Mouse (Mus musculus) limb, embryonic 13.5 days (tissue): Measurements from ENCODE around the gene Nfkbil1. TPM values are rescaled to one million over a fixed set of nuclear protein-coding genes. Genes with fewer than 3 reads are reported as not detected.

Experiments used
- ATAC-seq: fragments of 200-750 bp; cut with Nextera tagmentation; 2 replicates; pipeline ENCODE4 v1.8.0; 2017; ENCODE audit warnings: low read depth, moderate number of reproducible peaks, moderate TSS enrichment; ENCODE audit not compliant: low FRiP score
- H3K27ac ChIP-seq: fragments of 300-500 bp; sonication (generic); 2 replicates; pipeline ENCODE4 v1.5.1; 2015; ENCODE audit warnings: inconsistent platforms, mild to moderate bottlenecking, moderate library complexity
- H3K27me3 ChIP-seq: fragments of 300-500 bp; sonication (generic); 2 replicates; pipeline ENCODE4 v1.6.1; 2015; ENCODE audit warnings: mild to moderate bottlenecking, inconsistent platforms
- H3K36me3 ChIP-seq: fragments of 300-500 bp; sonication (generic); 2 replicates; pipeline ENCODE4 v1.6.1; 2015; ENCODE audit warnings: inconsistent platforms, mild to moderate bottlenecking, moderate library complexity
- H3K4me1 ChIP-seq: fragments of 300-500 bp; sonication (generic); 2 replicates; pipeline ENCODE4 v1.6.1; 2015; ENCODE audit warnings: inconsistent platforms
- H3K4me2 ChIP-seq: fragments of 300-500 bp; sonication (generic); replicated peaks from 2 replicates; pipeline ENCODE4 v1.6.1; 2015; ENCODE audit warnings: inconsistent platforms, mild to moderate bottlenecking, moderate library complexity
- H3K4me3 ChIP-seq: fragments of 300-500 bp; sonication (generic); 2 replicates; pipeline ENCODE4 v1.5.1; 2015; ENCODE audit warnings: moderate library complexity, mild to moderate bottlenecking, inconsistent platforms
- H3K9ac ChIP-seq: fragments of 300-500 bp; sonication (generic); 2 replicates; pipeline ENCODE4 v1.6.1; 2015; ENCODE audit warnings: mild to moderate bottlenecking, inconsistent platforms
- H3K9me3 ChIP-seq: fragments of 300-500 bp; sonication (generic); 2 replicates; pipeline ENCODE4 v1.6.1; 2016; ENCODE audit warnings: inconsistent platforms
- WGBS: fragments of 180-500 bp; shearing (Covaris S2); methylation state at CpG from one replicate; pipeline ENCODE4 v1.1.7; 2015; 5-methylcytosine and 5-hydroxymethylcytosine counted together
- polyA plus RNA-seq: library from polyadenylated mRNA; unstranded; fragments of >200 nt; fragmentation: Nextera tagmentation; extraction: Ambion mirVana; gene quantifications from 2 replicates; pipeline ENCODE4 v1.2.1, GENCODE M21; 2015

Gene Nfkbil1
- polyA plus RNA-seq, 1 experiment from 2014 or later = 12.2 TPM

- H3K27me3 ChIP-seq = no peaks in the 10 kb centered on the region
- no peak overlapping the region for H3K4me3 ChIP-seq
- H3K4me2 ChIP-seq = no peak overlapping the region
- no peaks in the 10 kb centered on the region for H3K9me3 ChIP-seq
- ATAC-seq = no peak
- 84% methylated on average over 18 of the region's 18 CpGs for WGBS
- H3K36me3 ChIP-seq = peaks cover 67% of the 10 kb centered on the region
- peaks cover 1% of the 10 kb centered on the region; the same call in 1 of the 2 replicates for H3K4me1 ChIP-seq
- H3K9ac ChIP-seq = no peak overlapping the region
- H3K27ac ChIP-seq = no peak overlapping the region
Observed at GRCm38 (mm10) chr17:35252619-35253292, 17.2 kb upstream of the Nfkbil1 start.

- H3K4me1 ChIP-seq = peaks cover 3% of the 10 kb centered on the region
- H3K9ac ChIP-seq = no peak overlapping the region
- H3K36me3 ChIP-seq = peaks cover 75% of the 10 kb centered on the region
- WGBS = 80% methylated on average over 5 of the region's 5 CpGs
- no peak overlapping the region for H3K4me3 ChIP-seq
- H3K9me3 ChIP-seq = no peaks in the 10 kb centered on the region
- ATAC-seq = no peak
- no peak overlapping the region for H3K27ac ChIP-seq
- H3K27me3 ChIP-seq = no peaks in the 10 kb centered on the region
- H3K4me2 ChIP-seq = no peak overlapping the region
Observed at GRCm38 (mm10) chr17:35251981-35252380, 16.4 kb upstream of the Nfkbil1 start.

- Histone ChIP-seq H3K27me3 (no peaks in the 10 kb centered on the region), H3K9ac (no peak overlapping the region), H3K4me3 (no peak overlapping the region), H3K4me1 (peaks cover 8% of the 10 kb centered on the region), H3K27ac (no peak overlapping the region), H3K36me3 (peaks cover 82% of the 10 kb centered on the region), H3K9me3 (no peaks in the 10 kb centered on the region), H3K4me2 (no peak overlapping the region)
- ATAC-seq = no peak
- WGBS = 87% methylated on average over 15 of the region's 15 CpGs
Observed at GRCm38 (mm10) chr17:35251162-35251719, 15.6 kb upstream of the Nfkbil1 start.

- Histone ChIP-seq H3K9ac (no peak overlapping the region), H3K27ac (no peak overlapping the region), H3K4me3 (no peak overlapping the region), H3K4me2 (no peak overlapping the region), H3K36me3 (peaks cover 89% of the 10 kb centered on the region), H3K4me1 (peaks cover 15% of the 10 kb centered on the region), H3K9me3 (no peaks in the 10 kb centered on the region), H3K27me3 (no peaks in the 10 kb centered on the region)
- ATAC-seq = no peak
- 86% methylated on average over 3 of the region's 3 CpGs for WGBS
Observed at GRCm38 (mm10) chr17:35250348-35251120, 14.9 kb upstream of the Nfkbil1 start.

- no peaks in the 10 kb centered on the region for H3K9me3 ChIP-seq
- WGBS = 90% methylated on average over 19 of the region's 19 CpGs
- no peaks in the 10 kb centered on the region for H3K27me3 ChIP-seq
- no peak overlapping the region for H3K27ac ChIP-seq
- H3K36me3 ChIP-seq = peaks cover 98% of the 10 kb centered on the region
- H3K9ac ChIP-seq = no peak overlapping the region
- ATAC-seq = no peak
- H3K4me2 ChIP-seq = no peak overlapping the region
- peaks cover 24% of the 10 kb centered on the region for H3K4me1 ChIP-seq
- no peak overlapping the region for H3K4me3 ChIP-seq
Observed at GRCm38 (mm10) chr17:35249451-35250197, 14.0 kb upstream of the Nfkbil1 start.

GRCm38 (mm10) chr17:35248986-35249385 lies 13.4 kb upstream of the Nfkbil1 start:
- Histone ChIP-seq H3K27me3 (no peaks in the 10 kb centered on the region), H3K4me2 (no peak overlapping the region), H3K4me1 (peaks cover 30% of the 10 kb centered on the region), H3K9me3 (no peaks in the 10 kb centered on the region), H3K4me3 (no peak overlapping the region), H3K9ac (no peak overlapping the region), H3K36me3 (peaks cover 99% of the 10 kb centered on the region), H3K27ac (no peak overlapping the region)
- ATAC-seq = no peak
- WGBS = 91% methylated on average over 14 of the region's 14 CpGs

- H3K27ac ChIP-seq = no peak overlapping the region
- peaks cover 90% of the 10 kb centered on the region for H3K36me3 ChIP-seq
- H3K4me2 ChIP-seq = no peak overlapping the region
- ATAC-seq = no peak
- no peaks in the 10 kb centered on the region for H3K9me3 ChIP-seq
- H3K4me1 ChIP-seq = peaks cover 39% of the 10 kb centered on the region
- WGBS = 86% methylated on average over 7 of the region's 7 CpGs
- H3K4me3 ChIP-seq = no peak overlapping the region
- H3K27me3 ChIP-seq = no peaks in the 10 kb centered on the region
- no peak overlapping the region for H3K9ac ChIP-seq
Observed at GRCm38 (mm10) chr17:35247144-35247543, 11.6 kb upstream of the Nfkbil1 start.

GRCm38 (mm10) chr17:35245731-35246623 lies 10.4 kb upstream of the Nfkbil1 start:
- H3K4me2 ChIP-seq = peak overlapping the region; percentile 95; the same call in 1 of the 2 replicates
- WGBS = 82% methylated on average over 15 of the region's 15 CpGs
- peaks cover 39% of the 10 kb centered on the region for H3K4me1 ChIP-seq
- no peak for ATAC-seq
- H3K27ac ChIP-seq = no peak overlapping the region
- no peak overlapping the region; the same call in 1 of the 2 replicates for H3K9ac ChIP-seq
- H3K4me3 ChIP-seq = no peak overlapping the region
- H3K27me3 ChIP-seq = no peaks in the 10 kb centered on the region
- no peaks in the 10 kb centered on the region for H3K9me3 ChIP-seq
- H3K36me3 ChIP-seq = peaks cover 79% of the 10 kb centered on the region

GRCm38 (mm10) chr17:35244999-35245398 lies 9.4 kb upstream of the Nfkbil1 start:
- Histone ChIP-seq H3K4me1 (peaks cover 48% of the 10 kb centered on the region), H3K36me3 (peaks cover 70% of the 10 kb centered on the region), H3K9me3 (no peaks in the 10 kb centered on the region), H3K4me2 (peak overlapping the region; percentile 95), H3K27ac (no peak overlapping the region), H3K4me3 (peak overlapping the region; percentile 99), H3K27me3 (no peaks in the 10 kb centered on the region), H3K9ac (peak overlapping the region; percentile 100)
- no peak for ATAC-seq
- WGBS = 78% methylated on average over 2 of the region's 2 CpGs

- Histone ChIP-seq H3K9me3 (no peaks in the 10 kb centered on the region), H3K27ac (peak overlapping the region; percentile 99), H3K36me3 (peaks cover 50% of the 10 kb centered on the region), H3K4me3 (peak overlapping the region; percentile 99), H3K4me2 (peak overlapping the region; percentile 95), H3K4me1 (peaks cover 48% of the 10 kb centered on the region), H3K27me3 (no peaks in the 10 kb centered on the region), H3K9ac (peak overlapping the region; percentile 100)
- 7% methylated on average over 16 of the region's 16 CpGs for WGBS
- no peak for ATAC-seq
Observed at GRCm38 (mm10) chr17:35243086-35243485, 7.5 kb upstream of the Nfkbil1 start.
